Mouse (Mus musculus): ENCODE measurements around the gene Ppp2r5c.

DNA sequence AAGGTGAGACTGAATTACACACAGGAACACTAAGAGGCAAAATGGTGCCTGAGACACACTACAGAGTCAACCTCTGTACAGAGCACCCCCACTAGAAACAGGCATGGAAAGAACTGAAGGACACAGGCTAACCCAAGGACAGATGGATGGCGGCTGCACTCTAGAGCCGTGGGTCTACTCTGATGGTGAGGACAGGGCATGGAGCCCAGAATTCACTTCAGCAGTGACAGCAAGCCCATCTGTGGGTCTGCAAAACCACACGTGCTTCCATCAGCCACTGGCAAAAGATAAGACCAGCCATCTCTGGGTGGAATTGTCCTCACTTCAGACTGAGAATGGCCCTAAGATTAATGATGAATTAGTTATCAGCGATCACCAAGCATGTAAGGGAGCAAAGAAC, 45.0 kb upstream of the Ppp2r5c start:
- no peak for TF ChIP-seq CTCF (IDR thresholded peaks at IDR 0.05)
- no peak for TF ChIP-seq EP300 (IDR thresholded peaks at IDR 0.05)
